Mouse (Mus musculus) testis, adult 2 months (tissue): Measurements from ENCODE around the gene Htatip2.

Source experiments
- CTCF ChIP-seq: fragments of 200-500 bp; IDR thresholded peaks from 2 replicates; pipeline ENCODE4 v1.5.1; 2012; ENCODE audit warnings: low read depth, mild to moderate bottlenecking, inconsistent platforms, low read length, moderate library complexity; ENCODE audit not compliant: control insufficient read depth, insufficient read depth, insufficient replicate concordance
- POLR2A ChIP-seq: fragments of 200-500 bp; IDR thresholded peaks from 2 replicates; pipeline ENCODE4 v1.6.1; 2012; ENCODE audit warnings: low read depth, mild to moderate bottlenecking, inconsistent platforms, low read length, moderate library complexity; ENCODE audit not compliant: control insufficient read depth

DNA sequence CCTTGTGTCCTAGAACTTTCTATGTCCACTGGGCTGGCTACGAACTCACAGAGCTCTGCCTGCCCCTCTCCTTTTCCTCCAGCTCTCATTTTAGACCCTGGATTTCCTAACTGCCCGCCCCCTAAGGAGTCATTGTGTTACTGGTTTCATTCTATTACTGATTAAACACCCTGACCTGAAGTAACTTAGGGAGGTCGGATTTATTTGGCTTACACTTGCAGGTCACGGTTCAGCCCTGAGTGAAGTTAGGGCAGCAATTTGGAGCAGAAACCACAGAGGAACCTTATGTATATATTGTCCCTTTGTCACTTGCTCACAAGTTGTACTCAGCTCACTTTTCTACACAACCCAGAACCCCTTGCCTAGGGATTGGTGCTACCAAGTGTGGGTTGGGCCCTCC is 24.6 kb upstream of the Htatip2 start:
- TF ChIP-seq CTCF (no peak), POLR2A (no peak)
